Comparison of ENCODE assay signal across 16 mouse cellular contexts in genomic region chr2:102125042-102125441, GRCm38 (mm10).
"Had no signal": no experiment of that assay in that cellular context is flagged by ENCODE, and none has a peak within 500 bp of the region (broad histone marks: within the 10 kb centered on the region; RNA-seq: fewer than 3 reads in every experiment).

No protein-coding gene starts in this region.

- H3K9me3 ChIP-seq: kidney, embryonic 15.5 days; liver, embryonic 13.5 days; megakaryocyte, embryonic 14.5 days; midbrain, embryonic 15.5 days; neural tube, embryonic 12.5 days; neural tube, embryonic 15.5 days had no signal

- H3K4me2 ChIP-seq: kidney, embryonic 15.5 days; liver, embryonic 13.5 days; midbrain, embryonic 11.5 days; midbrain, embryonic 15.5 days; neural tube, embryonic 12.5 days; neural tube, embryonic 15.5 days had no signal

- H3K27ac ChIP-seq: kidney, embryonic 15.5 days; left cerebral cortex, adult 2 months; liver, embryonic 13.5 days; midbrain, embryonic 15.5 days; neural tube, embryonic 12.5 days; neural tube, embryonic 15.5 days had no signal

- H3K27me3 ChIP-seq: kidney, embryonic 15.5 days; liver, embryonic 13.5 days; midbrain, embryonic 15.5 days; neural tube, embryonic 12.5 days; neural tube, embryonic 15.5 days had no signal

- H3K36me3 ChIP-seq: kidney, embryonic 15.5 days; liver, embryonic 13.5 days; midbrain, embryonic 15.5 days; neural tube, embryonic 12.5 days; neural tube, embryonic 15.5 days had no signal

- H3K4me1 ChIP-seq: megakaryocyte, embryonic 14.5 days had no signal

- ATAC-seq: intestine, postnatal 0 days; midbrain, embryonic 15.5 days had no signal

- H3K9ac ChIP-seq: kidney, embryonic 15.5 days; liver, embryonic 13.5 days; midbrain, embryonic 15.5 days; neural tube, embryonic 12.5 days; neural tube, embryonic 15.5 days had no signal

- DNase-seq: kidney, adult 8-10 months; kidney, postnatal 10 days; kidney, postnatal 36 days; layer of hippocampus, postnatal 36 days; liver, embryonic 13.5 days; lung, adult 2 months; lung, postnatal 36 days; thymus, postnatal 25 days had no signal

- H3K4me3 ChIP-seq: kidney, embryonic 15.5 days; left cerebral cortex, adult 2 months; liver, embryonic 13.5 days; megakaryocyte, embryonic 14.5 days; midbrain, embryonic 15.5 days; neural tube, embryonic 12.5 days; neural tube, embryonic 15.5 days had no signal
